Mouse (Mus musculus) lung, adult 2 months (tissue): ENCODE results near the gene Ces1h.

Experiments used
- CTCF ChIP-seq: fragments of 200-500 bp; IDR thresholded peaks from 2 replicates; pipeline ENCODE4 v1.5.1; 2011; ENCODE audit warnings: mild to moderate bottlenecking, low read length, control low read depth; ENCODE audit not compliant: insufficient read depth
- POLR2A ChIP-seq: fragments of 200-500 bp; IDR thresholded peaks from 2 replicates; pipeline ENCODE4 v1.6.1; 2011; ENCODE audit warnings: low read depth, mild to moderate bottlenecking, control low read depth, low read length, borderline replicate concordance; ENCODE audit errors: extremely low read depth

DNA sequence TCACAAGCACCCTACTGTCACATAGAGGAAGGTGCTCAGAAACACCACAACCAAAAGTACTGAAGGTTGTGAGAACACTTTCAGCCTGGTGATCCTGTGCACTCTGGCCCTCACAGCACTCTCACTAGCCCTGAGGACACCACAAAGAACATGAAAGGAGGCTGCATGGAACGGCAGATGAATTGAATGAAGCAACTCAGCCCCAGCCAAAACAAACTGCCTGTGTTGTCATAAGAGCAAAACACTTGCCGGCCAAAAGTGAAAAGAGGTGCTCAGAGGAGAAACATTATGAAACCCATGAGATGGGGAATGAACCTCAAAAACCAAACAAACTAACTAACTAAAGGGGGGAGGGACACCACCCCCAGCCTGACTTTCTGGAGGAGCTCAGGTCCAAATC, 20.2 kb upstream of the Ces1h start:
- TF ChIP-seq CTCF = no peak
- no peak for TF ChIP-seq POLR2A
